Mouse (Mus musculus): ENCODE measurements around the gene Mapk8.

The Mapk8 gene

DNA sequence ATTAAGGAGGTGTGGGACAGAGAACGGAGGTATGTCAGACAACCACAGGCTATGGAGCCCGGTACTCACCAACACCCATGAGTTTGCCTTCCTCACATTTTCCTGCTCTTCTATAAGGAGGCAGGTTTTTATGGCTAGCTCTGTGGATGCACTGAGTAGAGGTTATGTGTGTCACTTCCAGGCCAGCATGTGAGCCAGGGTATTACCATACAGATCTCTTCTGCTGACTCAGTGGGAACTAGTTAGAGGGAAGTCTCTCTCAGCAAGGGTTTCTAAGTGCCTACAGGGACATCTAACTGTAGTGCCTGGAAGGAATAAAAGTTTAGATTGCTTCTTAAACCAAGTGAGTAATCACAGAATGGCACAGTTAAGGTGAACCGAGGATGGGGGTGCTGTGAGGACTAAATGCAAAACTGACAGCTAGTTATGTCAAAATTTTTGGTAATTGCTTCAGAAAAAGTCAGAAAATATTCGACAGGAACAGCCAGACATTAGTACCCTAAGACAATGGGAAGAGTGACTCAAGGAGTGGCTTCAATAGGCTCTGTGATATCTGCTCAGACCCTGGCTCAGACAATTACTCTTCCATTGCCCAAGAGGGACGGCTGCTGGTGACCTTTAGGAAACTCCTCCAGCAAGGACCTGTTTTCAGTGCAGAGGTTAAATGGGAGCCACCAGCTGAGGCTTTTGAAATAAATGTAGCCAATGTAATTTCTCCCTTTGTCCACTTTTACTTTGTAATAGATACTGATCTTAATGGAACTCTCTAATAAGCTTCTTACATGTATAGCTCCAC is 48.7 kb downstream of the Mapk8 start:
- no peak for DNase-seq

DNA sequence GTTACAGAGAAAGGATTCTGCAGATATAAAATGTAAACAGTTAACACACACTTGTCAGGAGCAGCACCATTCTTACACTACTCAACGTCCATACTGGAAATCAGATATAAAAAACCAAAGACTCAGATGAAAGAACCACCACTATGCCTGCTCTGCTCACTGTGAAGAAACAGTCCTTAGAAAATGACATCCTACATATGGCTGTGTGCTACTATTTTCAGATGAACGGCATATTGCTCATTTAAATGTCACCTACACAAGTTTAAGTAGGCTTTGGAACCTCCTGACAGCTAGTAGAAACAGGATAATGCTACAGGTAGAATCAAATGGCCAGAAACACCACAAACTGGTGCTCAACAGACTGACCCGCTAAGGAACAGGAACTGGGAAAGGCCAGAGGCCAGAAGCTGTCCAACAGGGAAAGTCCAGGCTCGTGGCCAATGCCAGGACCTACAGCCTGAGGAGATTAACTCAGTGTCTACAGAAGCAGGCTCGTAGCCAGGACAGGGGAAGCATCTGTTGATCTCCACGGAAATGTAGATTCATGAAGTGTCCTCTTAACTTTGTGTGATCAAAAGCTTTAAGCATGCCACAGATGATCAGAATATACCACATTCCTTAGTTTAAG is 66.0 kb downstream of the Mapk8 start:
- DNase-seq: no peak

DNA sequence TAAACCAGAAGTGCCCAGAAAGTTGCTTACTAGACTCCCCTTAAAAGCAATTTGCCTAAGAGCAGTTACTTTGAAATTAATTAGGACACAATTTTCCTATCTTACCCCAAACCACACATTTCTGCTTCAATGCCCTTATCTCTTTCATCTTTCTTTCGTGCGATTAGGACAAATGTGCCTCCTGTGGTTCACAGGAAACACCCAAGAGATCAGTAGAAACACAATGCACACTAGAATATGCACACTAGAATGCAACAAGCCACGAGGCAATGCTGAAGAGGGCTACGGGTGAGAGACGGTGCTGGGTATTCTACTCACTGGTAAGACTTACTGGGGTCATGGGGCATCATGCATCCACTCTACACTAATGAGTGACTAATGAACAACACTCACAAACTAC is 68.2 kb downstream of the Mapk8 start:
- DNase-seq: no peak

- DNase-seq: no peak
Measured at GRCm38 (mm10) chr14:33377211-33377610, 69.7 kb downstream of the Mapk8 start.

DNA sequence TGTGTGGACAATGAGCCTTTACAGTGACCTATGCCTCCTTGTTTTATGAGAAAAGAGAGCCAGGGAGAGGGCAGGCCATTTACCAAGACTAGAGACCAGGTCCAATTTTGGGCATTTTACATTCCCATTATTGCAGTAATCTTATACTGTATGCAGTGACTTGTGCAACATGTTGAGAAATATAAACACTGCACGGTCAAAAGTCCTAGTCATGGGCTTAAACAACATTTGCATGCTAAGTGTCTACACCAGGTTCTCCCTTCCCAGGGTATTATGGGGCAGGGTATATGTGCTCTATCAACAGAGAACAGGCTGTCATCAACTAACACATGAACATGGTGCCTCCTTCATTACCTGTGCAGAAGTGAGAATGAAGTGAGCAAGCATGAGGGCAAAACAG is 72.9 kb downstream of the Mapk8 start:
- no peak for DNase-seq

GRCm38 (mm10) chr14:33373271-33373670 is 73.7 kb downstream of the Mapk8 start:
- no peak for DNase-seq

DNA sequence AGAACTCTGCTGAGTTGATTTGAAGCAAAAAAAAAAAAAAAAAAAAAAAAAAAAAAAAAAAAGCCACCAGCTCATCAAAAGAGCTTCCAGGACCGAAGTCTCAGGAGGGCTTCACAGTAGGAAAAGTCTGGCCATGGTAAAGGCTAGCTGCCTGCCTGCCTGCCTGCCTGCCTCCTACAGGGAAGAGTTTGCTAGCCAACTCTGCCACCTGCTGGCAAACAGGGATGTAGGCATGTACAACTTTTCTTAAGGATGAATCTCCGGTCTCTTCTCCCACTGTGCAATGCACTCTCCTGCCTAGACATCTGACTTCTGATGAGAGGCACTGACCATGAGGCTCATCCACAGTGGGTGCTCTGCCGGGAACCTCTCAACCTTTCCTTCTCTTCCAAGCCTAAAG is 75.7 kb downstream of the Mapk8 start:
- DNase-seq: peak; percentile 80 to 85

GRCm38 (mm10) chr14:33370056-33370455 is 76.9 kb downstream of the Mapk8 start:
- DNase-seq: peak in 1 of 2 experiments; percentile 54

DNA sequence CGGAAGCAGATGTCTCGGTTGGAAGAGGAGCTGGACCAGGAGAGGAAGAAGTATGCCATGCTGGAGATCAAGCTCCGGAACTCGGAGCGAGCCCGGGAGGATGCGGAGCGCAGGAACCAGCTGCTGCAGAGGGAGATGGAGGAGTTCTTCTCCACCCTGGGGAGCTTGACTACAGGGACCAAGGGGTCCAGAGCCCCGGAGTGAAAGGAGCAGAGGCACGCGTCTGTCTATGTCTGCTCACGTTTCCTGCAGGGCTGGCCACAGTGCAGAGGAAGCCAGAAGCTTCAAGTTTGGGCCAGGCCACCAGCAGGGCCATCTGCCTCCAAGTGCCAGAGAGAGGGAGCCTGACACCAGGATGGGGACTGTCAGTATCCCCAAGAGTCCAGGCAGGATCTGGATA is 77.6 kb downstream of the Mapk8 start:
- no peak for DNase-seq

DNA sequence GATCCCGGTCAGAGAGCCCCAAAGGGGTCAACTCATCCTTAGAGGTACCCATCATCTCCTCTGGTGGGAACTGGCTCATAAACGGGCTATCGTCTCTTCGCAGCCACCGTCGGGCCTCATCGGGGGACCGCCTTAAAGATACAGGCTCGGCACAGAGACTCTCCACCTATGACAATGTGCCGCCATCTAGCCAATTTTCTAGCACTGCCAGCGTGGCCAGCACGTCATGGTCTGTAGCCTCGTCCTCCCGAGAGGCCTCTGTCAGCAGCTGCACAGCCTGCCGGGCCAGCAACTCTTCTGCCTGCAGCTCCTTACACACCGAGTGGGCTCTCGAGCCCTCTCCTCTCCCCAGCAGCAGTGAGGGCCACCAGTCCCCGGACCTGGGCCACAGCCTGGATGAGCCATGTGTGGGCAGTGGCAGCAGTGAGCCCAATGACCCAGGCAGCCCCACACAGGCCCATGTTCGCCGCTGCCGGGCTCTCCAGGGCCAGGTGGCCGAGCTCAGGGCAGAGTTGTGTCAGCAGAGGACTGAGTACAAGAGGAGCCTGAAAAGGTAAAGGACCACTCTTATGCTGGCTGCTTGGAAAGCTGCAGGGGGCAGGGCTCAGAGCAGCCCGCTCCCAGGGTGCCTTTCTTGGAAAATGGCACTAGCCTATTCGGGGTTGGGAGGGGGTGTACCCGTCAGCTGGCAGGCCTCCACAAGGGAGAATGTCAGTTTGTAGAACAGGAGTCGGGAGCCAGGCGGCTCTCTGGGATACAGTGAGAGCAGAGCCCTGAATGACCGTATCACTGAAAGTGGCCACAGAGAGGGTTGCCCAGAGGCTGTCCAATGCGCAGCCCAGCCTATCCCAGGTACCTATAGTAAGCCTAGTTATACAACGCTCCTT is 79.8 kb downstream of the Mapk8 start:
- peak in 1 of 2 experiments; percentile 46 for DNase-seq

GRCm38 (mm10) chr14:33364061-33364460 is 82.9 kb downstream of the Mapk8 start:
- DNase-seq: no peak

GRCm38 (mm10) chr14:33363611-33364010 is 83.3 kb downstream of the Mapk8 start:
- no peak for DNase-seq

- no peak for DNase-seq
Measured at GRCm38 (mm10) chr14:33362807-33363206, 84.2 kb downstream of the Mapk8 start.

DNA sequence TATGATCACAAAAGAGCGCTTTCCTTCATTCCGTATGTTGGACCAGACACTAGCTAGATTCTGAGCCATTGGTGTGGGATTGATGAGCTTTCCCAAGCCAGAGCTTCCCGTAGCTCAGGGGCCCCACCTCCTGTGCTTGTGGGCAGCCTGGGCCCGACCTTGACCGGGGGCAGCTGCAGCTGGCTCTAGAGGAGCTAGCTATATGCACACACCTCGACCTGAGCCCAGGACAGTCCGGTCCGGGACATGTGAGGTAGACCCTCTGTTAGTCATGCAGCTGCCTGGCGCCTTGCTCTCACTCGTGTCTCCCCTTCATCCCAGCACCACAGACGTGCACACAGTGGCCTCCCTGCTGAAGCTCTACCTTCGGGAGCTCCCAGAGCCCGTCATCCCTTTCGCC is 84.8 kb downstream of the Mapk8 start:
- no peak for DNase-seq

DNA sequence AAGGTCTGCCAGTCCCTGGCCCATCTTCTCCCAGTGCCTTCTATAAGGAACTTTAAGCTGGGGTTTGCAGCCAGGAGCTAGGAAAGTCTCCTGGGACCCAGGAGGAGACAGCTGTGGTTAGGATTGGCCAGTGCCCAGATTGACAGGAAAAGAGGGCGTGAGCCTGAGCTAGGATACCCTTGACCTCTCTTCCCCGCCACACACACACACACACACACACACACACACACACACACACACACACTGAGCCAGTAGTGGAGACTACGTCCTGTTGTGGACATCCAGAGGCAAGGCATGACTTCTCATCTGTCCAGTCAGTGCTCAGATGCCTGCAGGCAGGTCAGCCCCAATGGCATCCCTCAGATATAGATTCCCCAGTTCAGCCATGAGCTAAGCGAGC is 85.4 kb downstream of the Mapk8 start:
- DNase-seq: no peak

DNA sequence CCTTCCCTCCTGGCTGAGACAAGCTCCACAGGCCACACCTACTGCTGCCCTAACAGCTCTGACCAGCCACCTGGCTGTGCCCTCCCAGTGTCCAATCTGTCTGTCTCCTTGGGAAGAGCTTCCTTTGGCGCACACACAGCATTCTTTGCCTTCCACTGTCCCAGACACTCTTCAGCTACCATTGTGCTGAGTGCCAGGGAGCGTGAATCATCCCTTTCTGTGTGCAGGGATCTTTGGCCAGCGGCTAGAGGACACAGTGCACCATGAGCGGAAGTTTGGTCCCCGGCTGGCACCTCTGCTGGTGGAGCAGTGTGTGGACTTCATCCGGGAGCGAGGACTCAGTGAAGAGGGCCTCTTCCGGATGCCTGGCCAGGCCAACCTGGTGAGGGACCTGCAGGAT is 88.1 kb downstream of the Mapk8 start:
- DNase-seq: no peak

DNA sequence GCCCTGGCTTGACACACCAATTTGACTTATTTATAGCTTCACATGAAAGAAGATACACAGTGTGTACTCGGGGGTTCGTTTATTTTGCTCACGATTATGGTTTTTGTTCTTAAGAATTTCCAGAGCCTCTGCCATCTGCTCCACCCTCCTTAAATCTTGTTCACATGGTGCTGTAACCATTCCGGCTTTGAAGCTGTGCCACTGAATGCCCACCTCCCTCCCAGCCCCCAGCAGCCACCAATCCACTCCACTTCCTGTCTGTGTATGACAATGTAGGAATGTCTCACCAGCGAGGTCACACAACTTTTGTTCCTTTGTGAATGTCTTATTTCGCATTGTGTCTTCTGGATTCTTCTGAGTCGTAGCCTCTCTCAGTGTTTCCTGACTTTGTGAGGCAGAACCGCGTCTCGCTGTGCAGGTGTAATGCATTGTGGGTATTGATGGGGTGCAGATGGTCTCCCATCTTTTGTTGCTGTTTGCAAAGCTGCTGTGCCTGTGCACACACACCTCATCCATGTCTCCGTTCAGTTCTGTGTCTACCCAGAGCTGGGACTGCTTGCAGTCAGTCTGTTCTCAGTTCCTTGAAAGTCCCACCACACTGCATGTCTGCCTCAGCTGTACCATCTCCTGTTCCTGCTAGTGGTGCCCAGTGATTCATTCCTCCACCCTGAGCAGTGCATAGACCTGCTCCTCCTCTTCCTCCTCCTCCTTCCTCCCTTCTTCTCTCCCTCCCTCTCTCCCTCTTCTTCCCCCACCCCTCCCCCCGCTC is 89.2 kb downstream of the Mapk8 start:
- DNase-seq: no peak

DNA sequence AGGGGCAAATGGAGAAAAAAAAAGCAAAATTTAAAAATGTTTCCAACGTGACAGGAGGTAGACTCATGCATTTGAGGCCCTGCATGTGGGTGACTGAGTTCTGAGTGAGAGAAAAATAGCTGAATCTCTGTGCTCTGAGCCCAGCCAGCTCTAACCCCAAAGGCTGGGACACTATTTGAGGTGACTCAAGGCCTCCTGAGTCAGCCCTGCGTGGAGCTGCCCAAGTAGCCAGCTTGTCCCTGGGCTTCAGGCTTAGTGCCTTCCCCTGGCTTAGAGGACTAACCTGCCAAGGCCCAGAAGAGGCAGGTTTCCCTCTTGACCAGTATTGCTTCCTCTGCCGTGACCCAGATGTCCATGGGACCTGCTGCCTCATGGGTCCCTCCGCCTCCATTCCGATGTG is 91.7 kb downstream of the Mapk8 start:
- DNase-seq: no peak

GRCm38 (mm10) chr14:33352890-33353289 is 94.1 kb downstream of the Mapk8 start:
- no peak for DNase-seq

DNA sequence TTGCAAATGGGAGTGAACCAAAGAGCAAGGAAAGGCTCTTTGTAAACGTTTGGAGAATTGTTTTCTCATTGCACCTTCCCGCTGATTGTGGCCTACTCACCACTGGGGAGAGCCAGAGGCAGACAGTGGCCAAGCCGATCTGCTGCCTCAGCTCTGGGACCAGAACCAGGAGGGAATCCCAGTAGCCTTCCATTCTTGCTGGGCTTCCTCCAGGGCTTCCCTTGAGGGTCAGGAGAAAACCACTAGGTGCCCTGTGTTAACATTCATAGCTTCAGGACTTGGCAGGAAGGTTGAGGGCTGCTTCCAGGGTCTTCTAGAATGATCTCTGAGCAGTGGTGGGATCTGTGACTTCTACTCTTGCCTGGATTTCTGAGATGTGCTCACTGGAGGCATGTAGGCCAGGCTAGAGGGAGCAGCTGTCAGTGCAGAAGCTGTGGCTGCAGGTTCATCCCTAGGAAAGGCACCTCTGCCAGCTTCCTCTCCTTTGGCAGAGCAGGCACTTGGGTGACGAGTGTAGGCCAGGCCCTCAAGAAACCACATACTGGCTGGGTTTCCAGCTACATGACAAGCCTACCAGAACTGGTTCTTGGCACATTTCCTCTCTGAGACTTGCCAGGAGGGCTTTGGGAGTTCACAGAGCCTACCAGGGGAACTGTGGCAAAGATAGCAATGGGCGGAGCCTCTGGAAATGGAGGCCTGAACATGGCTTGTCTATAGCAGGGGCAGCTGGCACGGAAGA is 94.8 kb downstream of the Mapk8 start:
- peak in 1 of 2 experiments; percentile 33 for DNase-seq

- peak; percentile 41 to 67 for DNase-seq
Measured at GRCm38 (mm10) chr14:33351019-33351418, 95.9 kb downstream of the Mapk8 start.

- no peak for DNase-seq
Measured at GRCm38 (mm10) chr14:33348146-33348545, 98.8 kb downstream of the Mapk8 start.
